Mouse (Mus musculus): ENCODE results near the gene Ctnnb1. TPM values are rescaled to one million over a fixed set of nuclear protein-coding genes. Genes with fewer than 3 reads are reported as not detected.

Ctnnb1 gene
- polyA plus RNA-seq (2014; fragmentation: Nextera tagmentation; extraction: Ambion mirVana), result 629 and 691 TPM in 2 replicates

DNA sequence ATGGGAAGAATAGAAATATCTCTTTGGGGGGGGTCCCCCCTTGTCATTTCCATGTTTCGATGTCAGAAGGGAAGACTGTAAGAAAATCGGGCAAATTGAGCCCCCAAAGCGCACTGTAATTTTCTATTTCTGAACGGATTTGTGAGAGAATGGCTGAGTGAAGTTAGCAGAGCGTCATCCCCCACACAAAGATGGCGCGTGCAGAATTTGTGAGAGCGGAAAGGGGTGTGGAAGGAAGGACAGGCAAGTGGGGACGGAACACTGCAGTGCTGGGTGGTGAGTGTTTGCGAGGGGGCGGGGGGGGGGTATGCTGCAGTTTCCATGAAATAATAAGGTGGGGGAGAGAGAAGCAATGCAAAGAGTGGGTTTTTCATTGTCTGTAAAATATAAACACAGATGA is at the start of gene Ctnnb1:
Ctnnb1 (plus strand) TSS at position 136 of the 400 bp plus-strand sequence.
- 88% methylated on average over 11 of the region's 11 CpGs for WGBS
- Histone ChIP-seq H3K4me3 (ENCODE audit: low read depth, low read length) (no peak within 1 kb of the TSS), H3K36me3 (ENCODE audit: control insufficient read depth, insufficient read depth, low read length) (no peaks in the 10 kb centered on the region), H3K9me3 (ENCODE audit: control insufficient read depth, low read length) (no peaks in the 10 kb centered on the region), H3K4me2 (ENCODE audit: low read length) (no peak within 1 kb of the TSS), H3K27me3 (replicated peaks; ENCODE audit: control insufficient read depth, insufficient read depth, low read length) (no peaks in the 10 kb centered on the region), H3K27ac (ENCODE audit: low read depth) (no peak within 1 kb of the TSS), H3K9ac (ENCODE audit: low read length) (no peak within 1 kb of the TSS), H3K4me1 (replicated peaks; ENCODE audit: control insufficient read depth, insufficient read depth, low read length) (no peaks in the 10 kb centered on the region)
- ATAC-seq (replicated peaks; ENCODE audit: low FRiP score, low TSS enrichment, low read depth), result no peak
- no peak for DNase-seq (ENCODE audit: low spot score)

DNA sequence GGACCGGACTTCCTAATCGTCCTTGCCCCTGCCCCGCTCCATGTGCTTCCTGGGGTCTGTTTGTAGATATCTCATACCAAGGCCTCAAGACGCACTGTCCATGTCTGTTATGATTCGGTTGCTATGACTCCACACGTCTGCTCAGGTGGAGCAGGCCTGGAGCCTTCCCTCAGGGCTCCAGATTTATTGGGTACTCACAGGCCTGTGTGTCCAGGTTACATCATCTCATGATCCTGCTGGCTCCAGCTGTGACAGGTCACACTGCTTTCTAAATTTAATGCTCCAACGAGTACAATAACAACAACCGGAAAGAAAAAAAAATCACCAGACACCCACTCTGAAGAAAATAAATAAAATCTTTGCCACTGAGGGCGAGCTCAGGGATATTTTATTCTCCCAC is 48.7 kb upstream of the Ctnnb1 start:
- Histone ChIP-seq H3K4me2 (ENCODE audit: low read length) (no peak overlapping the region), H3K9me3 (ENCODE audit: control insufficient read depth, low read length) (no peaks in the 10 kb centered on the region), H3K27ac (ENCODE audit: low read depth) (no peak overlapping the region), H3K27me3 (replicated peaks; ENCODE audit: control insufficient read depth, insufficient read depth, low read length) (no peaks in the 10 kb centered on the region), H3K9ac (ENCODE audit: low read length) (no peak overlapping the region), H3K4me1 (replicated peaks; ENCODE audit: control insufficient read depth, insufficient read depth, low read length) (peaks cover 7% of the 10 kb centered on the region; the same call in 1 of the 2 replicates), H3K36me3 (ENCODE audit: control insufficient read depth, insufficient read depth, low read length) (no peaks in the 10 kb centered on the region), H3K4me3 (ENCODE audit: low read depth, low read length) (no peak overlapping the region)
- ATAC-seq (replicated peaks; ENCODE audit: low FRiP score, low TSS enrichment, low read depth) (0 out of 2 replicates have a peak, but pooled peaks have one; percentile 40), DNase-seq (ENCODE audit: low spot score) (no peak)
- WGBS, result 55% methylated on average over 9 of the region's 9 CpGs

DNA sequence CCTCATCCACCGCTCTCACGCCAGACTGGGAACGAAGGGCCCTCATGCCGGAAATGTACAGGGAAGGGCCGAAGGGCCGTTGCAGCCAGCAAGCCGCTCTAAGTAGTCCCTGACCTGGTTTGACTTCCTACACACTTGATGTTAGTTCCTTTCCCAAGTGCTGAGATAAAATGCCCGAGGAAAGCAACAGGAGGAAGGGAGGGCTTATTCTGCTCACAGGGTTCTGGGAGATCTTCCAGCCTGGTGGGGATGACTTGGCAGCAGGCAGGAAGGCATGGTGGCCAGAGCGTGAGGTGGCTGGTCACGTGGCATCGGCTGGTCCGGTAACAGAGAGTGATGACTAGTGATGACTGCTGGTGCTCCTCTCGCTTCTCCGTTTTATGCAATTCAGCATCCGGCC is 47.9 kb upstream of the Ctnnb1 start:
- WGBS, result 86% methylated on average over 15 of the region's 15 CpGs
- H3K4me3 ChIP-seq (ENCODE audit: low read depth, low read length), result no peak overlapping the region
- ATAC-seq (replicated peaks; ENCODE audit: low FRiP score, low TSS enrichment, low read depth), result no peak
- H3K4me1 ChIP-seq (replicated peaks; ENCODE audit: control insufficient read depth, insufficient read depth, low read length), result peaks cover 7% of the 10 kb centered on the region; the same call in 1 of the 2 replicates
- H3K9ac ChIP-seq (ENCODE audit: low read length), result no peak overlapping the region
- no peak for DNase-seq (ENCODE audit: low spot score)
- no peaks in the 10 kb centered on the region for H3K36me3 ChIP-seq (ENCODE audit: control insufficient read depth, insufficient read depth, low read length)
- H3K27ac ChIP-seq (ENCODE audit: low read depth), result no peak overlapping the region
- H3K9me3 ChIP-seq (ENCODE audit: control insufficient read depth, low read length), result no peaks in the 10 kb centered on the region
- no peaks in the 10 kb centered on the region for H3K27me3 ChIP-seq (replicated peaks; ENCODE audit: control insufficient read depth, insufficient read depth, low read length)
- no peak overlapping the region for H3K4me2 ChIP-seq (ENCODE audit: low read length)

DNA sequence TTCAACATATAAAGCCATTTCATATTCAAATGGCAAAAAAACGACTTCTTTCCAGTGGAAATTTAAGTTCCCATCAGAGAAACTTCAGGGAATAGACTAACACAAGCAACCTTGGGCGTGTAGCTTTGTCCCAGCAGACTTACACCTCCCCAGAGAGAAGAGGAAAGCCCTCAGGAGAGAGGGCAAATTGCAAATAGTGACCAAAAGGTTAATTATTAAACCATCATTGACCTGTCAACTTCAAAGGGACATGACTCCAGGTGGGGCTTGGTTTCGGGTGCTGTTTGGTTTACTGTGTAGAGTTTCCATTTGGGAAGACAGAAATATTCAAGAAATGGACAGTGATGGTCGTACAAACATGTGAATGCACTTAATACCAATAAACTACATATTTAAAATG is 47.2 kb upstream of the Ctnnb1 start:
- DNase-seq (ENCODE audit: low spot score) (no peak), ATAC-seq (replicated peaks; ENCODE audit: low FRiP score, low TSS enrichment, low read depth) (no peak)
- Histone ChIP-seq H3K36me3 (ENCODE audit: control insufficient read depth, insufficient read depth, low read length) (no peaks in the 10 kb centered on the region), H3K27ac (ENCODE audit: low read depth) (no peak overlapping the region), H3K4me2 (ENCODE audit: low read length) (no peak overlapping the region), H3K4me3 (ENCODE audit: low read depth, low read length) (no peak overlapping the region), H3K27me3 (replicated peaks; ENCODE audit: control insufficient read depth, insufficient read depth, low read length) (no peaks in the 10 kb centered on the region), H3K9ac (ENCODE audit: low read length) (no peak overlapping the region), H3K9me3 (ENCODE audit: control insufficient read depth, low read length) (no peaks in the 10 kb centered on the region), H3K4me1 (replicated peaks; ENCODE audit: control insufficient read depth, insufficient read depth, low read length) (peaks cover 7% of the 10 kb centered on the region; the same call in 1 of the 2 replicates)
- whole genome bisulfite sequencing, result 55% methylated on average over 4 of the region's 4 CpGs

DNA sequence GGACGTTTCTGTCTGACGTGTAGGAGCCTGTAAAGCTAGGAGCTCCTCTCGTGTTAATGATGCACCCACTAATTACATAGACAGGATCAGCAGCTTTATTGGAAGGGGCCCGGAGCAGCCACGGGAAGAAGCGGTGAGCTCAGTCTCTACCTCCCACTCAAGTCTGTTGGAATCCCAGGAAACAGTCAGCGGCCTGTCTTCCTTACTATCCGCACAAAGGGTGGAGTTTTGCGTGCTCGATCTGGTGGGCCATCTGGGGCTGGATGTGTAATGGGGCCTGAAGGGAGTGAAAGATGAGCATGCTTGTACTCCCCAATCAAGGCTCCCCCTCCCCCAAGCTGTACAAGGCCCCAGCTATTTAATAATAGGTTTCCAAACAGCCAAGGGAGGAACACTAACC is 44.3 kb upstream of the Ctnnb1 start:
- Histone ChIP-seq H3K4me3 (ENCODE audit: low read depth, low read length) (no peak overlapping the region), H3K9me3 (ENCODE audit: control insufficient read depth, low read length) (no peaks in the 10 kb centered on the region), H3K27me3 (replicated peaks; ENCODE audit: control insufficient read depth, insufficient read depth, low read length) (no peaks in the 10 kb centered on the region), H3K9ac (ENCODE audit: low read length) (no peak overlapping the region), H3K27ac (ENCODE audit: low read depth) (peak overlapping the region; percentile 40; the same call in 1 of the 2 replicates), H3K36me3 (ENCODE audit: control insufficient read depth, insufficient read depth, low read length) (no peaks in the 10 kb centered on the region), H3K4me1 (replicated peaks; ENCODE audit: control insufficient read depth, insufficient read depth, low read length) (peaks cover 7% of the 10 kb centered on the region; the same call in 1 of the 2 replicates), H3K4me2 (ENCODE audit: low read length) (no peak overlapping the region)
- WGBS, result 28% methylated on average over 10 of the region's 10 CpGs
- peak; percentile 55; the same call in 1 of the 2 replicates for ATAC-seq (replicated peaks; ENCODE audit: low FRiP score, low TSS enrichment, low read depth)
- DNase-seq (ENCODE audit: low spot score), result peak; percentile 63

DNA sequence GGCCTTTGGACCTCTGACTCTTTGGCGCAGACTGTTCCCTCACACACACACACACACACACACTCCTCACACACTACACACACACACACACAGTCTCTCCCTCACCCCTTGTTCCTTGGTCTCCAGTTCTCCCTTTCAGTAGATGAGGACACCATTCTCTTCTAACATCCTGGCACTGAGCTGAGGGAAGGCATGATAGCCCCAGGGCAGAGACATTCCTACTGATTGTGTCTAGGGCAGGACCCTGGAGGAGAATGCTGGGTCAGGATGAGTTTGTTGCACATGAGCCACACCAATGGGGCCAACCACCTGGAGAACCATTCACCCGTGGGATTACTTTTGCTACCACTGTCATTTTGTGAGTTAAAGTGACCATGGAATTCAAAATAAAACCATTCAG is 41.4 kb upstream of the Ctnnb1 start:
- Histone ChIP-seq H3K4me3 (ENCODE audit: low read depth, low read length) (no peak overlapping the region), H3K4me1 (replicated peaks; ENCODE audit: control insufficient read depth, insufficient read depth, low read length) (peaks cover 7% of the 10 kb centered on the region; the same call in 1 of the 2 replicates), H3K36me3 (ENCODE audit: control insufficient read depth, insufficient read depth, low read length) (no peaks in the 10 kb centered on the region), H3K4me2 (ENCODE audit: low read length) (no peak overlapping the region), H3K27ac (ENCODE audit: low read depth) (no peak overlapping the region), H3K9me3 (ENCODE audit: control insufficient read depth, low read length) (no peaks in the 10 kb centered on the region), H3K9ac (ENCODE audit: low read length) (no peak overlapping the region), H3K27me3 (replicated peaks; ENCODE audit: control insufficient read depth, insufficient read depth, low read length) (no peaks in the 10 kb centered on the region)
- WGBS, result 82% methylated on average over 2 of the region's 2 CpGs
- ATAC-seq (replicated peaks; ENCODE audit: low FRiP score, low TSS enrichment, low read depth) (no peak), DNase-seq (ENCODE audit: low spot score) (no peak)

DNA sequence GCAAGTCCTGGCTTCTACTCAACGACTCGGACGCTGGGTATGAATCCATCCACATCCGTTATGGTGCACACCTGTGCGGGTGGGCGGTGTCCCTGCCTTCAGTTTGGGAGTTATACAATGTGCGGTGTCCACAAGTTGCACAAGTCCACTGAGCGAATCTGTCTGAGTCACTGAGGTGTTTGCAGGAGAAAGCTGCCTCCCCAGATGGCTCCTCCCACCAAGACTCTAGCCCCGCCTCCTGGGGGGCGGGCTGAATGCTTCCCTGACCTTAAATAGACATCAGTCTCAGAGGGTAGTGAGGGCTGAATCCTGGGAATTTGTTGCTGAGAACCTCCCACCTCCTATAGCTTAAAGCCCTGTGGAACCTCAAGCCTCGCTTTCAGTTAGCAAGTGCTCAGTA is 35.6 kb upstream of the Ctnnb1 start:
- H3K27me3 ChIP-seq (replicated peaks; ENCODE audit: control insufficient read depth, insufficient read depth, low read length), result no peaks in the 10 kb centered on the region
- DNase-seq (ENCODE audit: low spot score) (peak; percentile 72), ATAC-seq (replicated peaks; ENCODE audit: low FRiP score, low TSS enrichment, low read depth) (peak; percentile 53; the same call in 1 of the 2 replicates)
- H3K36me3 ChIP-seq (ENCODE audit: control insufficient read depth, insufficient read depth, low read length), result no peaks in the 10 kb centered on the region
- H3K4me2 ChIP-seq (ENCODE audit: low read length), result no peak overlapping the region
- no peaks in the 10 kb centered on the region for H3K9me3 ChIP-seq (ENCODE audit: control insufficient read depth, low read length)
- peaks cover 10% of the 10 kb centered on the region for H3K4me1 ChIP-seq (replicated peaks; ENCODE audit: control insufficient read depth, insufficient read depth, low read length)
- no peak overlapping the region for H3K9ac ChIP-seq (ENCODE audit: low read length)
- H3K27ac ChIP-seq (ENCODE audit: low read depth), result 0 out of 2 replicates have a peak overlapping the region, but pooled peaks have one; percentile 11
- H3K4me3 ChIP-seq (ENCODE audit: low read depth, low read length), result no peak overlapping the region
- WGBS, result 89% methylated on average over 11 of the region's 11 CpGs

DNA sequence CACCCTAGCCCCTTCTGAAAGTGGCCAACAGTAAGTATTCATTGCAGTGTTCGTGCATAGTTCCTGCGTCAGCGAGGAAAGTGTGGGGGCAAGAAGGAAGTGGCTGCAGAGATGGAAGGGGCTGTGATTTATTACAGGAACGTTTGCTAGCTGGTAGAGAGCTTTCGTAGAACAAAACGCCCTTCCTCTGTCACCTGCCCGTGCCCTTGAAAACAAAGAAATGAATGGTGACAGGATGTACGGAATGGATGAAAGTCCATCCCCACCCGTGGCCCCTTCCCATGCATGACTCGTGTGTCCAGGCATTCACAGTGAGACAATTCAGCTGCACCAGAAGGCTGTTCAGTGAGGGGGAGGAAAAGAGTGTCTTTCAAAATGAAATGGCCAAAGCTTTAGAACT is 35.0 kb upstream of the Ctnnb1 start:
- Histone ChIP-seq H3K27me3 (replicated peaks; ENCODE audit: control insufficient read depth, insufficient read depth, low read length) (no peaks in the 10 kb centered on the region), H3K4me2 (ENCODE audit: low read length) (peak overlapping the region; percentile 22; the same call in 1 of the 2 replicates), H3K4me1 (replicated peaks; ENCODE audit: control insufficient read depth, insufficient read depth, low read length) (peaks cover 10% of the 10 kb centered on the region), H3K4me3 (ENCODE audit: low read depth, low read length) (no peak overlapping the region), H3K36me3 (ENCODE audit: control insufficient read depth, insufficient read depth, low read length) (no peaks in the 10 kb centered on the region), H3K27ac (ENCODE audit: low read depth) (0 out of 2 replicates have a peak overlapping the region, but pooled peaks have one; percentile 11), H3K9me3 (ENCODE audit: control insufficient read depth, low read length) (no peaks in the 10 kb centered on the region), H3K9ac (ENCODE audit: low read length) (no peak overlapping the region)
- ATAC-seq (replicated peaks; ENCODE audit: low FRiP score, low TSS enrichment, low read depth), result no peak
- no peak for DNase-seq (ENCODE audit: low spot score)
- WGBS, result 31% methylated on average over 10 of the region's 10 CpGs

GRCm38 (mm10) chr9:120894376-120894775 is 34.6 kb upstream of the Ctnnb1 start:
- WGBS, result 89% methylated on average over 9 of the region's 9 CpGs
- H3K9me3 ChIP-seq (ENCODE audit: control insufficient read depth, low read length), result no peaks in the 10 kb centered on the region
- H3K4me3 ChIP-seq (ENCODE audit: low read depth, low read length), result no peak overlapping the region
- peaks cover 10% of the 10 kb centered on the region for H3K4me1 ChIP-seq (replicated peaks; ENCODE audit: control insufficient read depth, insufficient read depth, low read length)
- no peak overlapping the region for H3K9ac ChIP-seq (ENCODE audit: low read length)
- H3K4me2 ChIP-seq (ENCODE audit: low read length), result no peak overlapping the region
- ATAC-seq (replicated peaks; ENCODE audit: low FRiP score, low TSS enrichment, low read depth) (no peak), DNase-seq (ENCODE audit: low spot score) (no peak)
- no peaks in the 10 kb centered on the region for H3K27me3 ChIP-seq (replicated peaks; ENCODE audit: control insufficient read depth, insufficient read depth, low read length)
- no peaks in the 10 kb centered on the region for H3K36me3 ChIP-seq (ENCODE audit: control insufficient read depth, insufficient read depth, low read length)
- H3K27ac ChIP-seq (ENCODE audit: low read depth), result no peak overlapping the region
